Mouse (Mus musculus) stomach, postnatal 0 days (tissue): ENCODE measurements around the gene Bcl11a.

ENCODE experiments used
- CTCF ChIP-seq: IDR thresholded peaks from 2 replicates; pipeline ENCODE4 v1.5.1; 2016; ENCODE audit warnings: antibody characterized with exemption, low read depth, mild to moderate bottlenecking, moderate library complexity
- EP300 ChIP-seq: optimal IDR thresholded peaks from 2 replicates; pipeline ENCODE3; 2016; ENCODE audit warnings: antibody characterized with exemption

GRCm38 (mm10) chr11:24075486-24076126, 2.2 kb upstream of the Bcl11a start:
- TF ChIP-seq CTCF (no peak), EP300 (no peak)
